Mouse (Mus musculus): ENCODE measurements around the gene Tpcn2. TPM values are rescaled to one million over a fixed set of nuclear protein-coding genes. Genes with fewer than 3 reads are reported as not detected.

The Tpcn2 gene
- polyA plus RNA-seq, 2 experiments from 2014 or later = 6.0 to 8.9 TPM

DNA sequence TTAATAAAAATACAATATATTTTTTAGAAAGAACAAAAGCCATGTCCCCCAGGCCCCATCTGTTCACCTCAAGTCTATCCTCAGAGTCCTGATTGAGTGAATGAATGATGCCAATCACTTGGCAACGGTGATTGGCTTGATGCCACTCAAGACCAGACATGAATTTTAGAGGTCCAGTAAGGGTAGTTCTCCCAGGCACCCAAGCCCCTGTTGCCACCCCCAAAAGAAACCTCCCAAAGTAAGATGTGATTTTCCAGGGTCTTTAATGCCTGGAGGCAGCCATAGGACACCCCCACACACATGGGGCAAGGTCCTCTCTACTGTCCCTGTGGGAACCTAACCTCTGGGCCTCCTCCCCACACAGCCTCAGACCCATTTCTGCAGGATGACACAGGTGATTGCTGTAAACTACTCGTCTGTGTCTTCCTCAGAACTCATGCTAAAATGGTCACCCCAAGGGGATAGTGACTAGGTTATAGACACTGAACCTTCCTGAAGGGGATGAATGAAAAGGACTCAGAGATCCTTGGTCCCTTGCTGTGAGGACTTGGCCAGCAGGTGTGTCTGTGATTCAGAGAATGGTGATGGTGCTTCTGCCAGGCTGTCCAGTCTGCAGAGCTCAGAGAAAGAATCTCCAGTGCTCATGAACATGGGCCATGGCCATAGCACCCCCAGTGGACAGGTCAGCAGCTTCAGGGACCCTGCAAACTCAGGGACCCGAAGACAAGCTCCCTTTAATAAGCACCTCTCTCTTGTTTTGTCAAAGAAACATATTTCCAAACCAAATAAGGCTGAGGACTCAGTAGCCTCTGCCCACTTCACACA lies 15.1 kb upstream of the Tpcn2 start:
- ATAC-seq = no peak

DNA sequence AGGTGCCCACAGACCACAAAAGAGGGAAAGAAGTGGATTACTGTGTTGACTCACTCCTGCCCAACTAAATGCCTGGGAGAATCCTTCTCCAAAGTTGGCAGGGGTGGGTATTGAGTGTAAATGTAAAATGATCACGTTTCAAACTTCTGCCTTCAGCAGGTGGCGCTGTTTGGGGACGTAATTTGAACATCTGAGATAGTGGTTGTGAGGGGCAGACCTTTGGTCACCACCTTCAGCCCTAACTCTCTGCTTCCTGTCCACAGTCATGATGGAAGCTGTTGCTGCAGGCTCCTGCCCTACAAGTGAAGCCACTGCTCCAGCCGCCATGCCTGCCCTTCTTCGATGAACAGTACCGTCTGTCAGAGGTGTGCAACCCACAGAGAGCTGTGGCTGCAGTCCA lies 10.0 kb upstream of the Tpcn2 start:
- no peak for ATAC-seq

DNA sequence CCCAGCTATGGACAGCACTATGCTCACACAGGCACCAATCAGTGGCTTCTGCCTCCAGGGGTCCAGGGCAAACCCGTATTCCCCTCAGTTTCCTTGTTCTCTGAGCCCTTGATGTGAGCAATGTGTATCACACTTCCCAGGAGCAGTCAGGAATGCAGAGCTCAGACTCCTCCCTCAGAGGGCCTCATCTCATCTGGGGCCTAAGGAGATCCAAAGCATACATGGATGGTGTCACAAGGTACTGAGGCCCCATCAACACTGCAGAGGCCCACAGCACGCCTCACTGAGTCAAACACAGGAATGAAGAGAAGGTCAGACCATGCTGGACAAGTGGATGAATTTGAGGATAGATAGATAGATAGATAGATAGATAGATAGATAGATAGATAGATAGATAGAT lies 8.9 kb upstream of the Tpcn2 start:
- ATAC-seq = no peak

DNA sequence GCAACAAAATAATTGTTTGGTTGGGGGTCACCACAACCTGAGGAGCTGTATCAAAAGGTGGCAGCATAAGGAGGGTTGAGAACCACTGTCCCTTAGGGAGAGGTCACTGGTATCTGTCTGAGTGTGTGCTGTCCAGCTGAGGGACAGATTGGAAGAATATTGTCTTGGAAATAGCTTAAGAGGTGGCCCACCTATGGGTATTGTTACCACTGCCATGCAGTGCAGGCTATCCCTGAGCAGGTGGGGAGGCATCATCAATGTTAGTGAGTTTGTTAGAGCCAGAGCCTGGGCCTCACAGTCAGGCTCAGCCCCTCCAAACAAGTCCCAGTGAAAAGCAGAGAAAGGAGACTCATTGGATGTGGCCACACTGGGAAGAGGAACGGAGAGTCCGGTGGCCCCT lies 8.0 kb upstream of the Tpcn2 start:
- no peak for ATAC-seq

DNA sequence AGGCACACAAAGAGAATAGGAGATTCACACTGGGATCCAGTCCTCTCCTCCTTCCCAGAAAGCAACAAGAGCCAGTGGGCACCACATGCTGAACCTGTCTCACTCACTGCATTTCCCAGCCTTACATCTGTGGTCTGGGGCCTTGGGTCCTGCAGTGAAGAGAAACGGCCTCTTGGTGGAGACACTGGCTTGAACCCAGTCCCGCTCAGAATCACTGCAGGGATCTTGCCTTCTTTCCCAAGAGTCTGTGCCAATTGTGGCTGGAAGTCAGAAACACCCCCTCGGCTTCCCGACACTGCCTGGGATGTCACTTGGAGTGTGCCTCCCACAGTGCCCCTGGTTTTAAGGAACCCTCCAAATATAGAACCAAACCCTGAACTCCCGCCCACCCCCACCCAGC lies 5.5 kb upstream of the Tpcn2 start:
- no peak for ATAC-seq

DNA sequence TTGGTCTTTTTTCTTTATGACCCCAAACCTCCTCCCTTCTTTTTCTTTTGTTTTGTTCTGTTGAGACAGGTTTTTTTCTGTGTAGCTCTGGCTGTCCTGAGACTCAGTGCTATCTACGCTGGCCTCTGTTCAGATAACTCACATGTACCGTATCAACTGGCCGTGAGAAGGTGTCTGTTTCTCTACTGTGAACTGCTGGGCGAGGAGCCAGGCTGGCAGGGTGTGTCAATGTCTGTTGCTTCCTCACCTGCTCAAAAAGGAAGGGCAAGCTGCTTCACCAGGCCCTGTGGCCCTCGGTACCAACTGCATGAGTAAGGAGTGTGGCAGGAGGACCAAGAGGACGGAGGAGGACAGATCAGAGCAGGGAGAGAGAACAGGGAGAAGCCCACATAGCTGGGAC lies 3.6 kb upstream of the Tpcn2 start:
- no peak for ATAC-seq

DNA sequence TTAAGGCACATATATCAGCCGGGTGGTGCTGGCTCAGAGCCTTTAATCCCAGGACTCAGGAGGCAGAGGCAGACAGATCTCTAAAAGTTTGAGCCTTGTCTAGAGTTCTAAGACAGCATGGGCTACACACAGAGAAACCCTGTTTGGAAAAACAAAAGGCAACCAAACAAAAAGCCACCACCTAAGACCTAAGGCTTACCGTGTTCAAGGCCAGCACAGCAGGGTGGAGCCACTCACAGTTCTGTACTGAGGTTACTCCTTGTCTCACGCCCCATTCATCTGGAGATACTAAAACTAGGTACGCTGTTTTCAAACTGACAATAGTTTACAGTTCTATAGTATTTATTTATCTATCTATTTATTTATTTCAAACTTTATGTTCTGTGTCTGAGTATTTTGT lies 1.7 kb upstream of the Tpcn2 start:
- no peak for ATAC-seq

DNA sequence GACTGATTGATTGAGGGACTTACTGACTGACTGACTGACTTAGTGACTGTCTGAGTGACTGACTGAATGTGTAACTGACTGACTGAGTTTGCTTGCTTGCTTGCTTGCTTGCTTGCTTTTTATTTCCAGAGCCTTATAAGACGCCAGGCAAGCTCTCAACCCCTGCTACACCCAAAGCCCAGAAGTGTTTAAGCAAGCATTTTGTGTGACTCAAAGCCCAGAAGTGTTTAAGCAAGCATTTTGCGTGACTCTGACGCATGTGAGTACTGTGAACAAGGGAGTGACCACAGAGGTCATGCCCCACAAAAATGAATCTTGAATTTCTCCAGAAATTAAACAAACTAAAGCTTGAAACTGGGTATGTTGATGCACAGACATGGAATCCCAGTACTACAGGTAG lies 482 bp upstream of the Tpcn2 start:
- ATAC-seq = peak; percentile 6

DNA sequence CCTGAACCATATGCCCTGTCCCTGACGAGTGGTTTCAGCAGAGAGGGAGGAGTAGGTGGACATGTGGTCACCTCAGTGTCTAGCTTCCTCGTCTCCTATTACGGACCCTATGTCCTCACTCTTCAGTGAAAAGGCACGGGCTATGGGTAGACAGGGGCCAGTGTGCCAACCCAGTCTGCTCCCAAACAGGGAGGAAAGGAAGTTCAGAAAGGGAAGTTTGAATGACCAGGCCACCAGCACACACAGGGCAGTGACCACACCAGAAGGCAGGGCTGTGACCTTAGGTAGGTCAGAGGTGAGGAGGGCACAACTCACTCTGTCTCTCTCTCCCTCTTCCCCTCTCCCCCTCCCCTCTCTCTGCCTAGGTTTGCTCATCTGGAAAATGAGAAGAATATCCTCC lies 770 bp downstream of the Tpcn2 start:
- peak; percentile 17 for ATAC-seq

DNA sequence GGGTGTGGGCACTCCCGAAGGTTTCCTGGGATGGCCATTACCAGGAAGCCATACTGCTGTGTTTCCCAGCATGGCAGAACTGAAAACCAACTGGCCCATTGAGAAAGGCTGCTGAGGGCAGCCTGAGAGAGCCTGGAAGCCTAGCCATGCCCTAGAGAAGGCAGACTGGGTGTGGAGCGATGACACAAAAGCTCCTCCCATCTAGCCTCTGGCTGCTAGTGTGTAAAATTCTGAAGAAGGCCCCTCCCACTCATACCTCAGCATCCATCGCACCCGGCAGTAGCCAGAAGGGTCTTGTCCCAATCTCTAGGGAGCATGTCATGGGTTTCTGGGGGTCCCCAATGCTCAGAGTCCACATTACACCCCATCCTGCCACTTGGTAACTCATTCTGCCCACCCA lies 2.4 kb downstream of the Tpcn2 start:
- no peak for ATAC-seq

DNA sequence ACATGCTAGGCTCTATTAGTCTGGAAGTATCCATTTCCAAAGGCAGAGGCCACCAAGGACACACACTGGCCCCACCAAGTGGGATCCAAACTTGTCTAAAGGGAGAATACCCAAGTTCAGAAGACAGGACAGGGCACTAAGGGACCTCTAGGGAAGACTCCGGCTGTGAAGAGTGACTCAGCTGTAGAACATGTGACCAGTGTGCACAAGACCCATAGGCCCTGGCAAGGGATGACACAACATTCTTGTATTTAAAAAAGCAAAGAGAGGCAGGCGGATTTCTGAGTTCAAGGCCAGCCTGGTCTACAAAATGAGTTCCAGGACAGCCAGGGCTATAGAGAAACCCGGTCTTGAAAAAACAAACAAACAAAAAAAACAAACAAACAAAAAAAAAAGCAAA lies 8.3 kb downstream of the Tpcn2 start:
- no peak for ATAC-seq

DNA sequence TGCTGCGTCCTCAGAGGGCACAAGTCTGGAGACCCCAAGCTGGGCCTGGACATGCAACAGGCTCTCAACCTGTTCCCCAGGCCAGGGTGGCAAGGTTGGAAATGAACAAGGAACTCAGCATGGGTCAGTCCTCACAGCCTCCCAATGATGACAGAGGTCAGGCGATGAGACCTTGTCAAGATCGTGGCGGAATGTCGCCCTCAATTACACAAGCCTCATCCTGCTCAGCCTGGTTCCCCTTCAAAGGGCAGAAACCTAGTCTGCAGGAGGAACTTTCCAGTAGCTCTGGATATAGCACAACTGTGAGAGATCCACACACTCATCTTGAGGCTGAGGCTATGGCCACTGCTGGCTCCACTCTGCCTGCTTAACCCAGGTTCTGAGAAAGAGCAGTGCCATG lies 12.9 kb downstream of the Tpcn2 start:
- ATAC-seq = no peak

DNA sequence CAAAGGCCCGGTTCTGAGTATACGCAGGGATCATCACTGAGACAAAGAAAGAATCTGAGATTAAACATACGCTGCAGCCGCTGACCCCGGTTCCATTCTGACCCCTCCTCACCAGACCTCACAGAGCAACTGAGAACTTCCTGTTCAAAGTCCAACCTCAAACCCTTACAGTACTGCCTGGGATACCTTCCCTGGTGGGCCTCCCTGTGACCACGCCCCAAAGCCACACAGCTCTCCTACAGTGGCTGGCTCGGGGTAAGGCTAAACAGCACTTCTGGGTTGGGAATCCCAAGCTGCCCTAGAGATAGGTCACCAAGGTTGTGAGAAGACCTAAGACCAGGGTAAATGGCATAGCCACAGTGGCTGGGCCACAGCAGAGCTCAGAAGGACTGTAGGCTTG lies 14.9 kb downstream of the Tpcn2 start:
- ATAC-seq = no peak

DNA sequence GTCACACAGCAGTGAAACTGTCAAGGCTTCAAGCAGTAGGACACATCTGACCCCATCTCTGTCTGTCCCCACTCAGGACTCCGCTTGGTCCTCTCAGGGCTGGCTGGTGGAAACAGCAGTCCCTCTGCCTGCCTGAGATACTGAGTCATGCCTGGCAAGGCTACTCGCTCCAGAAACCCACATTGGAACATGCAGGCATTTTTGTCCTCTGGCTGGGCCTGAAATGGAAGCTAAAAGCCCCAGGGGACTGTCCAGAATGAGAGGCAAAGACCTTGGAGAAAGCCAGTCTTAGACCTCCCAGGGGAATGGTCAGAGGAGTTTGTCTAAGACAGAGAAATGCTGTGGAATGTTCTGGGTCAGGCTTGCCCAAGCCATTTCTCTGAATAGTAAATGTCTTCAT lies 17.8 kb downstream of the Tpcn2 start:
- ATAC-seq = no peak

DNA sequence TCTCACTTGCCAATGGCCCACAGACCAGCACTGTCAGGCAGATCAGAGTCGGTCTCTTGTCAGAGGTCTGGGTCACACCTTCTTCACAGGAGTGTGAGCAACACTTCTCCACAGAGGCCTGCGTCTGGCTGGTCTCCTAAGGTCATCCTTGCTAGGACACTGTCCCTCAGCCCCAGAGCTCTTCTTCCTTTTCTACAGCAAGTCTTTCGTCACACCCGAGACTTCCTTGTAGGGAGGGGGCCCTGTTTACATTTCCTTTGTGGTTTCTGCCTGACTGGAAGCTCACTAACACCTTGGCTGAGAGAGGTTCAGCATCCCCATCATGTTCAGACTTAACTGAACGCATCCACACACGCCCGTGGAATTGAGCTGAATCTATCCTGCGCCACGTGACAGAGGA lies 19.6 kb downstream of the Tpcn2 start:
- ATAC-seq = no peak

DNA sequence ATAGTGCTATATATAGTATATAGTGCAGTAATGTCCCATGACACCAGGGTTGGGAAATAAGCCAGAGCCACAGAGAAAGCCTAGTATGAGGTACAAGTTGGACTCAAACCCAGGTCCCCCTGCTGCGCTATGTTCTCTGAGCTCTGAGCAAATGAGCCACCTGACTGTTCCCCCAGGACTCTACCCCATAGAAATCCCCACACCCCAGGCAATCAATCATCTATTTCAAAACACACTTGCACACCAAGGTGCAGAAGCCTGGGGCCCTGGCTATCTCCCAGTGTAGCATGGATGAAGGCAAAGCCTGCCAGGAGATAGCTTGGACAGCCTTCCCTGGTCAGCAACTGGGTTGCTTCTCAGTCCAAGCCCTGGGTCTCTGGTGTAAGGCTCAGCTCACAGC lies 27.7 kb downstream of the Tpcn2 start:
- ATAC-seq = no peak

DNA sequence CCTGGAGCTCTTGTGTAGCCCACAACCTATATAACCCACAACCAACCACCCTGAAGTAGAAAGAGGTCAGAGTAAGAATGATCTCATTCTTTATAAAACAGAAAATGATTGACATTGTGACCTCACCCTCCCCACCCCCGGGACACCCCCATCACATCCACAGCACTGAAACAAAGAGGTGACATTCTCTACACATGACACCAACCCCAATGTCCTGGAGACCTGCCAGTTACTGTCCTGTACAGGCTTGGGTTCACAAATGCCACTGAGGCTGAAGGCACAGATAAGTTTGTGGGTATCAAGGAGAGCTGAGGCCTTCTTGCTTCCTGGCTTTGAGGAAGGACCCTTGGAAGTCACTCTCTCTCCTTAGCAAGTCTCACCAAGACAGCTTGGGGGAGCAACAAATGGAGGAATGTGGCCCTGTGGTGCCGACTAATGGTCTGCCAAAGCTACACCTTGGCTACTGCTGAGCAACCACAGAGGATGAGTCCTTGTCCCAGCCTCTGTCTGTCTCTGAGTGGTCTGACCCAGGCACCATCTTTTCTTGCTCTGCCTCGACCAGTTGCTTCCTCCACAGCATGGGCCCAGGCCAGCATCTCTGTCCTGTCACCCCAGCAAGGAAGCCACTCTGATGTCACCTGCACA lies 29.7 kb downstream of the Tpcn2 start:
- no peak for ATAC-seq

DNA sequence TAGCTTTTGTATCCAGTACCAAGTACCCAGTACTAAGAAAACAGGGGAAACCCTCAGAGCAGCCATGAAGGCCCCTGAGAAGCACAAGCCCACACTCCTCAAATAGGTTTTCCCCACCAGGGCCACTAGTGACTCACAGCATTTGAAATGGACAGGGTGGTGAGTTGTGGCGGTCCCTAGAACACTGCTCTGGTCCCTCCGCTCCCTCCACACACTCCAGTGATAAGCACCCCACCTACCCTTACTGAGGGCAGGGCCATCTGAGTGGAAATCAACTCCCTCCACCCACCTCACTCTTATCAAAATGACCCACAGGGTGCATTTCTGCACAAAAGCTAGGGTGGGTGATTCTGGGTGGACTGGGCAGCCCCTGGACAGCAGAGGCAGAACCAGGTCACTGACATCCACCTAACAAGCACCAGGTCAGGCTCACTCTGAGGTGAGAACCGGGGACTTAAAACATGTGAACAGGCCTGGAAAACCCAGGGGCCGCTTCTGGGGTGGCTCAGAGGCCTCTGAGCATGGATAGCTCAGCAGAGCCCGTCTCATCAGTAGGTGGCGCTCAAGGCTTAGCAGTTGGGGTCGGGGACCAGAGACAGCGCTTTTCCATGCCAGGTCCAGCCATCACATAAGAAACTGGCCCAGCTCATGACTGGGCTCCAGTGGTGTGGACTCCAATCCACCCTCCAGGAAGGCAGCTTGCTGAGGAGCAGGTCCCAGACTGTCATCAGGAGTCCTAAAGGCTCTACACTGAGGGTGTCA lies 30.9 kb downstream of the Tpcn2 start:
- ATAC-seq = no peak

DNA sequence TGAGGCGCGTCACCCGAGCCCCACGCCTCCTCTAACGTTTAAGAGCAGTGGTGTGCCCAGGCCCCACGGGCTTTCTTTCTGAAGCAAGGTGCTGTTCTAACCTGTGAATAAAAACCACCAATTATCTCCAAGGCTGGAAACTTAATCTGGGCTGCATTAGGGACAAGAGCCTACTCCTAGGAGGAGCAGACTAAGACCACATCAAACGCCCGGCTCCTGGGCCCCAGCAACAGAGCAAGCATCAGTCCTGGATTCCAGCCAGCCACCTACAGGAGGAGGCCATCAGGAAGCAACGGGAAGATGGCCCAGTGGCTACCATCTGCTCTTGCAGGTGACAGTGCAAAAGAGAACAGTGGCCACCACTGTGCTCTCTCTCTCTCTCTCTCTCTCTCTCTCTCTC lies 33.6 kb downstream of the Tpcn2 start:
- no peak for ATAC-seq

DNA sequence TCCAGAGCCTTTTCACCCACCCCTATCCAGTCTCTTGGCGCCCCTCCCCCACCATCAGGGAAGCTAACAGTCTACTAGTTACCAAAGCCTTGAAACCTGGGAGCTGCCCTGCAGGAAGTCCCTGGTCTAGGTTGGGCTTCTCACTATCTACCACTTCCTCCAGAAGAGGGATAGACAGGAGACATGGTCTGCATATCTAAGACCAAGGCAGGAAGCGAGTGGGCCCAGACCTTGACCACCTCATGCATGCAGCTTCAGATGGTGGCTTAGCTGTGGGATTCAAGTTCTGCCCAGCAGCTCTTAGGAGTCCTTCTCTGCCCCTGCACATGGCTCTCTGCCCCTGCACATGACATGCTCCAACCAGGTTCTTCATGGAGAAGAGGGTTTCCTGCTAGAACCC lies 34.9 kb downstream of the Tpcn2 start:
- ATAC-seq = no peak

DNA sequence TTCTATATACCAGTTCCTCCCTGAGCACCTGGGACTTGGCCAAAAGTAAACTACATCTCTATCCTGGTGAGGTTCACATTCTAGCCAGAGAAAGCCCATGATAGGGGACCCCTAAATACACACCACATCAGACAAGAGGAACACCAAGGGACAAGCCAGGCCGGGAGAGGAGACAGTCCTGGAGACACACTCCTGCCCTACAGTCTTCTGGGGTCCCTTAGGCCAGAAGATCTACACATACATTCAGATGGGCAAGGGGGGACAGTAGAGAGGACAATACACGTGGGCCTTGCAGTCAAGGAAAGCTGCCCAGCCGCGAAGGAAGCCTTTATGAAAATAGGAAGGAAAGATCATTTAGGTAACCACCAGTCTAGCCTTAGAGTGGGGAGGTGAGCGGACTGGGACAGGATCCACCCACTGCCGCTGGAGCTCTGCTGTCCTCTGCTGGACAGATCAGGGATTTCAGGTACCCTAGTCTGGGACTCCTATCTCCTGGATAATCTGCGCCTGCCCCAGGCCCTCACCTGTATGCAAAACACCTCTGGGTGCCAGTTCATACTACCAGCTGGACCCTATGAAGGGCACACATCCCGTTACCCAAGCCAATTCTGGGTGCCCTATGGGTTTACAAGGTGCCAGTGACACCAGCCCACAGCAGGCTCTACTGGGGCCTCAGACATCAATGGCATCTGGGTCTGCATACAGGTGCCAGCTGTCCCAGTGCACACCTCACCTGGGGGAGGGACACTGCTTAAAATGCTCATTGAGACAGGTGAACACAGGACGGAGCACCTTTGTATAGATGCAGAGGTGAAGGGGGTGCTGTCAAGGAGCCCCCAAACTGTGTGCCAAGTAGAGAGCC lies 40.7 kb downstream of the Tpcn2 start:
- peak; percentile 85 for ATAC-seq

DNA sequence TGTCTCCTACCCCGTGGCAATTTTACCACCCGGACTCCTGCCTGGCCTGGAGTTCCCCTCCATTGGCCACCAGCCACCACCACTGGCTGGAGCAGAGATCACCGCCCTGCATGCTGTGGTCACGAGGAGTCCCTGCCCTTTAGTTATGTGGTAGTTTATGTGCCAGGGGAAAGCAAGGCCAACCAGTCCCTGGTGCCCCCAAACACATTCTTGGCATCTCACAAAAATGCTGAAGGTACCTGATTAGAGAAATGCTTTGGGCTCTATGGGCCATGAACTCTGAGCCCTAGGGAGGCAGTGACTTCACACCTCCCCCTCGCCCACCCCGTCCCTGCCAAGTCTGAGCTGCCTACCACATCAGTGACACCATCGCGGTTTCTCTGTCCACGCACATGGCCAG lies 41.8 kb downstream of the Tpcn2 start:
- no peak for ATAC-seq

DNA sequence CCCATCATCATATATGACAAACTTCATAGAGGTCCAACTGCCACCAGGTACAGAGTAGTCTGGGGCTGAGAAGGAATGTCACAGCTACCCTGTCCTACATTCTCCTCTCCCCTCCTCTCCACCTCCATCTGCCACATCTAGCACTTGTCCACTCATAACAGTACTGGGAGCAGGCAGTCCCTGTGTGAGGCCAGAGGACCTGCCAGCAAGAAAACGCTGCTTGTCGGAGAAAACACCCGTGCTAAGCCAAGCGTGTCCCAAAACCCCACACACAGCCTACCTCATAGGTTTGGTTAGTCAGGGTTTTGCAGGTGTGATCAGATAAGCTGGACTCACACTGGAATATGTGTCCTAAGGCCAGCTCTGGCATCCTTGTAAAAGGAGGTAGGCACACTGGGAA lies 42.9 kb downstream of the Tpcn2 start:
- ATAC-seq = no peak

All from activated CD4-positive, CD25-positive, alpha-beta regulatory T cell, adult 4 months (primary cell).